Mouse (Mus musculus): ENCODE results near the gene Adam1b. TPM values are rescaled to one million over a fixed set of nuclear protein-coding genes. Genes with fewer than 3 reads are reported as not detected.

Gene Adam1b
- polyA plus RNA-seq (2012; rRNA removed), result not detected in 2 replicates

- peak; percentile 20 for DNase-seq
- peaks cover 7% of the 10 kb centered on the region for H3K4me1 ChIP-seq (replicated peaks; ENCODE audit: control insufficient read depth, insufficient read depth, low read length)
- H3K36me3 ChIP-seq (ENCODE audit: control insufficient read depth, insufficient read depth, low read length), result no peaks in the 10 kb centered on the region
- H3K27ac ChIP-seq (ENCODE audit: control insufficient read depth, insufficient read depth, low read length), result no peak within 1 kb of the TSS
- WGBS, result 74% methylated on average over 3 of the region's 3 CpGs
- no peak within 1 kb of the TSS for H3K4me3 ChIP-seq (ENCODE audit: control insufficient read depth, insufficient read depth, low read length)
- TF ChIP-seq CTCF (IDR thresholded peaks at IDR 0.05; ENCODE audit: borderline replicate concordance, control insufficient read depth, extremely low read depth, insufficient read depth, low read length, poor library complexity) (no peak), POLR2A (IDR thresholded peaks at IDR 0.05; ENCODE audit: control insufficient read depth, extremely low read depth, insufficient read depth, low read length, poor library complexity) (no peak)
- no peaks in the 10 kb centered on the region for H3K27me3 ChIP-seq (ENCODE audit: control insufficient read depth, insufficient read depth, low read length)
Observed at GRCm38 (mm10) chr5:121503231-121503630, at the start of gene Adam1b. Gene Adam1b (minus strand): TSS chr5:121503435.

- Histone ChIP-seq H3K4me1 (replicated peaks; ENCODE audit: control insufficient read depth, insufficient read depth, low read length) (peaks cover 7% of the 10 kb centered on the region), H3K27me3 (ENCODE audit: control insufficient read depth, insufficient read depth, low read length) (no peaks in the 10 kb centered on the region), H3K36me3 (ENCODE audit: control insufficient read depth, insufficient read depth, low read length) (no peaks in the 10 kb centered on the region), H3K27ac (ENCODE audit: control insufficient read depth, insufficient read depth, low read length) (no peak overlapping the region), H3K4me3 (ENCODE audit: control insufficient read depth, insufficient read depth, low read length) (no peak overlapping the region)
- WGBS, result 91% methylated on average over 7 of the region's 7 CpGs
- no peak for TF ChIP-seq POLR2A (IDR thresholded peaks at IDR 0.05; ENCODE audit: control insufficient read depth, extremely low read depth, insufficient read depth, low read length, poor library complexity)
- TF ChIP-seq CTCF (IDR thresholded peaks at IDR 0.05; ENCODE audit: borderline replicate concordance, control insufficient read depth, extremely low read depth, insufficient read depth, low read length, poor library complexity), result no peak
- no peak for DNase-seq
Observed at GRCm38 (mm10) chr5:121549196-121549595, 46.0 kb upstream of the Adam1b start.

- 86% methylated on average over 3 of the region's 3 CpGs for WGBS
- Histone ChIP-seq H3K36me3 (ENCODE audit: control insufficient read depth, insufficient read depth, low read length) (no peaks in the 10 kb centered on the region), H3K27me3 (ENCODE audit: control insufficient read depth, insufficient read depth, low read length) (no peaks in the 10 kb centered on the region), H3K4me3 (ENCODE audit: control insufficient read depth, insufficient read depth, low read length) (no peak overlapping the region), H3K27ac (ENCODE audit: control insufficient read depth, insufficient read depth, low read length) (no peak overlapping the region), H3K4me1 (replicated peaks; ENCODE audit: control insufficient read depth, insufficient read depth, low read length) (peaks cover 10% of the 10 kb centered on the region)
- DNase-seq, result no peak
- TF ChIP-seq POLR2A (IDR thresholded peaks at IDR 0.05; ENCODE audit: control insufficient read depth, extremely low read depth, insufficient read depth, low read length, poor library complexity), result no peak
Observed at GRCm38 (mm10) chr5:121547084-121547483, 43.8 kb upstream of the Adam1b start.

- TF ChIP-seq POLR2A (IDR thresholded peaks at IDR 0.05; ENCODE audit: control insufficient read depth, extremely low read depth, insufficient read depth, low read length, poor library complexity) (no peak), CTCF (IDR thresholded peaks at IDR 0.05; ENCODE audit: borderline replicate concordance, control insufficient read depth, extremely low read depth, insufficient read depth, low read length, poor library complexity) (no peak)
- no peaks in the 10 kb centered on the region for H3K27me3 ChIP-seq (ENCODE audit: control insufficient read depth, insufficient read depth, low read length)
- WGBS, result 10% methylated on average over 6 of the region's 6 CpGs
- H3K27ac ChIP-seq (ENCODE audit: control insufficient read depth, insufficient read depth, low read length), result no peak overlapping the region
- peak overlapping the region; percentile 98 for H3K4me3 ChIP-seq (ENCODE audit: control insufficient read depth, insufficient read depth, low read length)
- H3K36me3 ChIP-seq (ENCODE audit: control insufficient read depth, insufficient read depth, low read length), result no peaks in the 10 kb centered on the region
- DNase-seq, result peak; percentile 37
- peaks cover 10% of the 10 kb centered on the region for H3K4me1 ChIP-seq (replicated peaks; ENCODE audit: control insufficient read depth, insufficient read depth, low read length)
Observed at GRCm38 (mm10) chr5:121546530-121546895, 43.3 kb upstream of the Adam1b start.

GRCm38 (mm10) chr5:121545793-121546529, 42.7 kb upstream of the Adam1b start, which contains the start of gene Mapkapk5:
Gene Mapkapk5 (minus strand): TSS chr5:121545905.
- no peaks in the 10 kb centered on the region for H3K36me3 ChIP-seq (ENCODE audit: control insufficient read depth, insufficient read depth, low read length)
- peaks cover 10% of the 10 kb centered on the region for H3K4me1 ChIP-seq (replicated peaks; ENCODE audit: control insufficient read depth, insufficient read depth, low read length)
- peak within 1 kb of the TSS; percentile 98 for H3K4me3 ChIP-seq (ENCODE audit: control insufficient read depth, insufficient read depth, low read length)
- peak within 1 kb of the TSS; percentile 23; the same call in 1 of the 2 replicates for H3K27ac ChIP-seq (ENCODE audit: control insufficient read depth, insufficient read depth, low read length)
- WGBS, result 1% methylated on average over 55 of the region's 55 CpGs
- peak; percentile 93 for DNase-seq
- no peaks in the 10 kb centered on the region for H3K27me3 ChIP-seq (ENCODE audit: control insufficient read depth, insufficient read depth, low read length)
- peak; percentile 70 for TF ChIP-seq POLR2A (IDR thresholded peaks at IDR 0.05; ENCODE audit: control insufficient read depth, extremely low read depth, insufficient read depth, low read length, poor library complexity)
- no peak for TF ChIP-seq CTCF (IDR thresholded peaks at IDR 0.05; ENCODE audit: borderline replicate concordance, control insufficient read depth, extremely low read depth, insufficient read depth, low read length, poor library complexity)

- TF ChIP-seq POLR2A (IDR thresholded peaks at IDR 0.05; ENCODE audit: control insufficient read depth, extremely low read depth, insufficient read depth, low read length, poor library complexity), result no peak
- no peak for TF ChIP-seq CTCF (IDR thresholded peaks at IDR 0.05; ENCODE audit: borderline replicate concordance, control insufficient read depth, extremely low read depth, insufficient read depth, low read length, poor library complexity)
- peaks cover 10% of the 10 kb centered on the region for H3K4me1 ChIP-seq (replicated peaks; ENCODE audit: control insufficient read depth, insufficient read depth, low read length)
- 6% methylated on average over 95 of the region's 97 CpGs for WGBS
- DNase-seq, result peak; percentile 50
- no peaks in the 10 kb centered on the region for H3K36me3 ChIP-seq (ENCODE audit: control insufficient read depth, insufficient read depth, low read length)
- peak within 1 kb of the TSS; percentile 98 for H3K4me3 ChIP-seq (ENCODE audit: control insufficient read depth, insufficient read depth, low read length)
- no peaks in the 10 kb centered on the region for H3K27me3 ChIP-seq (ENCODE audit: control insufficient read depth, insufficient read depth, low read length)
- peak within 1 kb of the TSS; percentile 23; the same call in 1 of the 2 replicates for H3K27ac ChIP-seq (ENCODE audit: control insufficient read depth, insufficient read depth, low read length)
Observed at GRCm38 (mm10) chr5:121544910-121545792, 41.9 kb upstream of the Adam1b start, which contains the start of the genes Adam1a and Gm42878. Gene Adam1a (minus strand): TSS chr5:121545482. Gene Gm42878 (minus strand): TSS chr5:121545482.
